Mouse (Mus musculus): ENCODE data around the gene Yars2. TPM values are rescaled to one million over a fixed set of nuclear protein-coding genes. Genes with fewer than 3 reads are reported as not detected.

The Yars2 gene
- polyA plus RNA-seq, 1 experiment from 2014 or later, result 40.2 TPM

DNA sequence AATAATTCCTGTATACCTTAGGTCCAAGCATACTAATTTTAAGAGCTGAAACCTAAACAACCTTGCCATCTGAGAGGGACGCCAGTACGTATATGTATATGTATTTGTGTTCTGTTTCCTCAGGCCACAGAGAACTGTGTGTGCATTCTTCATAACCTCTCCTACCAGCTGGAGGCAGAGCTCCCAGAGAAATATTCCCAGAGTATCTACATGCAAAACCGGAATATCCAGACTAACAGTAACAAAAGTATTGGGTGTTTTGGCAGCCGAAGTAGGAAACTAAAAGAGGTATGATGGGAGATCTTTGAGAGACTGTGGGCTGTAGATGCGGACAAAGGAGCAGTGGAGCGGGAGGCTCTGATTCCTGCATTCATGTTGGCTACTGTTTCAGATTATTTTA is 41.3 kb upstream of the Yars2 start:
- TF ChIP-seq CTCF (IDR thresholded peaks at IDR 0.05; ENCODE audit: low read depth), result no peak
- no peaks in the 10 kb centered on the region for H3K4me1 ChIP-seq (replicated peaks; ENCODE audit: insufficient read depth, low read length)
- no peaks in the 10 kb centered on the region for H3K9me3 ChIP-seq (replicated peaks; ENCODE audit: low read length)
- WGBS, result 79% methylated on average over 6 of the region's 6 CpGs
- ATAC-seq (replicated peaks; ENCODE audit: low FRiP score, low read depth), result no peak
- H3K9ac ChIP-seq (ENCODE audit: low read depth, low read length), result no peak overlapping the region
- H3K27me3 ChIP-seq (ENCODE audit: insufficient read depth, low read length), result no peaks in the 10 kb centered on the region
- H3K4me2 ChIP-seq (ENCODE audit: low read length), result no peak overlapping the region
- H3K36me3 ChIP-seq (ENCODE audit: insufficient read depth, low read length), result no peaks in the 10 kb centered on the region
- DNase-seq (ENCODE audit: low spot score), result no peak
- no peak overlapping the region for H3K4me3 ChIP-seq (replicated peaks; ENCODE audit: low read depth, low read length)
- no peak overlapping the region for H3K27ac ChIP-seq

DNA sequence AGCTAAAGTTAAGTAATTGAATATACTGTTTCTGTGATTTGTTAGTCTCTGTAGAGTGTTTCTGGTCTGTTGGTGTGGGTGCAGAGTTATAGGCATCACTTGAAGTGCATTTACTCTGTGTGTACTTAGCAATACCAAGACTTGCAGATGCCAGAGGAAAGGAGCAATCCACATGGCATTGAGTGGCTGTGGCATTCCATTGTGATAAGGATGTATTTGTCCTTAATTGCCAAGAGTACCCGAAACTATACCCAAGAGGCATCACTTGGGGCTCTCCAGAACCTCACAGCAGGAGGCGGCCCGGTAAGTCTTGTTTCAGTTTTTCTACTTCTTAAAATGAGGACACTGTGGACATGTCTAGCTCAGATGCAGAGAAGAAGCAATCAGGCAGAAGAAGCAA is 40.3 kb upstream of the Yars2 start:
- no peaks in the 10 kb centered on the region for H3K4me1 ChIP-seq (replicated peaks; ENCODE audit: insufficient read depth, low read length)
- no peaks in the 10 kb centered on the region for H3K9me3 ChIP-seq (replicated peaks; ENCODE audit: low read length)
- H3K4me3 ChIP-seq (replicated peaks; ENCODE audit: low read depth, low read length), result no peak overlapping the region
- TF ChIP-seq CTCF (IDR thresholded peaks at IDR 0.05; ENCODE audit: low read depth), result no peak
- no peaks in the 10 kb centered on the region for H3K36me3 ChIP-seq (ENCODE audit: insufficient read depth, low read length)
- no peak overlapping the region for H3K4me2 ChIP-seq (ENCODE audit: low read length)
- no peak for ATAC-seq (replicated peaks; ENCODE audit: low FRiP score, low read depth)
- no peak overlapping the region for H3K9ac ChIP-seq (ENCODE audit: low read depth, low read length)
- DNase-seq (ENCODE audit: low spot score), result no peak
- H3K27me3 ChIP-seq (ENCODE audit: insufficient read depth, low read length), result no peaks in the 10 kb centered on the region
- no peak overlapping the region for H3K27ac ChIP-seq
- WGBS, result 89% methylated on average over 3 of the region's 3 CpGs

DNA sequence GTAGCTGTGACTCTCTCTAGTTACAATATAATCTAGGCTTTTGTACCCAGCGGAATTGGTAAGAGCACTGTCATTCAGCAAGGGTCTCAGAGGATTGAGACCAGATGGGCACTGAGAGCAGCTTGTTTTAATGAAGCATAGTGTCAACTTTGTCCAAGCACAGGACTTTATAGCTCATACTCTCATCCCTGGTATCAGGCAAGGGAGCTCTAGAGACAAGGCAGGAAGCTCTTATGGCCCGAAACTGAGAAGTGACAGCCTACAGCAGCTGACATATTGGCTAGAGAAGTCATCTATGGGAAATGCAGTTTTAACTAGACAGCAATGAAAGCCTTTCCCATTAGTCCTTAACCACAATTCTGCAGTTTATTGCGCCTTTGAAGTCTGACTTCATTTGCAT is 29.8 kb upstream of the Yars2 start:
- H3K27ac ChIP-seq, result no peak overlapping the region
- H3K27me3 ChIP-seq (ENCODE audit: insufficient read depth, low read length), result no peaks in the 10 kb centered on the region
- no peak overlapping the region for H3K9ac ChIP-seq (ENCODE audit: low read depth, low read length)
- no peaks in the 10 kb centered on the region for H3K9me3 ChIP-seq (replicated peaks; ENCODE audit: low read length)
- no peak for TF ChIP-seq CTCF (IDR thresholded peaks at IDR 0.05; ENCODE audit: low read depth)
- H3K4me1 ChIP-seq (replicated peaks; ENCODE audit: insufficient read depth, low read length), result no peaks in the 10 kb centered on the region
- no peak overlapping the region for H3K4me2 ChIP-seq (ENCODE audit: low read length)
- 37% methylated on average over 3 of the region's 3 CpGs for WGBS
- no peak overlapping the region for H3K4me3 ChIP-seq (replicated peaks; ENCODE audit: low read depth, low read length)
- ATAC-seq (replicated peaks; ENCODE audit: low FRiP score, low read depth), result no peak
- DNase-seq (ENCODE audit: low spot score), result no peak
- H3K36me3 ChIP-seq (ENCODE audit: insufficient read depth, low read length), result no peaks in the 10 kb centered on the region

DNA sequence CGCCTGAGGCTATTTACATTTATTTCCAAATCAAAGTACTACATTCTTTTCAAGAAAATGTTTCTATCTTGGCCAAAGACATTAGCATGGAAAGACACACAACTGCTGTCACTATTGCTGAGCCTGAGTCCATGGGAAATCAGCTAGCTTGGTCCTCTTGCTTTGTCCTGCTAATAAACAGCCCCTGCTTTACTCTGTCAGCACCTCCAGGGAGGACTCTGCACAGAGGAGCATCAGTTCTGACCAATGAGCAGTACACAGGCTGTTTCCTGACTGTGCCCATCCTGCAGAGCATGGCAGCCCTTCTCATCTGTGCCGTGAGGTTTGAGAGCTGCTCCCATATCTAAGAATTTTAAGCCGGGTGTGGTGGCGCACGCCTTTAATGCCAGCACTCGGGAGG is 29.0 kb upstream of the Yars2 start:
- Histone ChIP-seq H3K27me3 (ENCODE audit: insufficient read depth, low read length) (no peaks in the 10 kb centered on the region), H3K27ac (no peak overlapping the region), H3K4me1 (replicated peaks; ENCODE audit: insufficient read depth, low read length) (no peaks in the 10 kb centered on the region), H3K9ac (ENCODE audit: low read depth, low read length) (no peak overlapping the region), H3K4me3 (replicated peaks; ENCODE audit: low read depth, low read length) (no peak overlapping the region), H3K36me3 (ENCODE audit: insufficient read depth, low read length) (no peaks in the 10 kb centered on the region), H3K9me3 (replicated peaks; ENCODE audit: low read length) (no peaks in the 10 kb centered on the region), H3K4me2 (ENCODE audit: low read length) (no peak overlapping the region)
- DNase-seq (ENCODE audit: low spot score) (no peak), ATAC-seq (replicated peaks; ENCODE audit: low FRiP score, low read depth) (no peak)
- no peak for TF ChIP-seq CTCF (IDR thresholded peaks at IDR 0.05; ENCODE audit: low read depth)
- 86% methylated on average over 6 of the region's 6 CpGs for WGBS

DNA sequence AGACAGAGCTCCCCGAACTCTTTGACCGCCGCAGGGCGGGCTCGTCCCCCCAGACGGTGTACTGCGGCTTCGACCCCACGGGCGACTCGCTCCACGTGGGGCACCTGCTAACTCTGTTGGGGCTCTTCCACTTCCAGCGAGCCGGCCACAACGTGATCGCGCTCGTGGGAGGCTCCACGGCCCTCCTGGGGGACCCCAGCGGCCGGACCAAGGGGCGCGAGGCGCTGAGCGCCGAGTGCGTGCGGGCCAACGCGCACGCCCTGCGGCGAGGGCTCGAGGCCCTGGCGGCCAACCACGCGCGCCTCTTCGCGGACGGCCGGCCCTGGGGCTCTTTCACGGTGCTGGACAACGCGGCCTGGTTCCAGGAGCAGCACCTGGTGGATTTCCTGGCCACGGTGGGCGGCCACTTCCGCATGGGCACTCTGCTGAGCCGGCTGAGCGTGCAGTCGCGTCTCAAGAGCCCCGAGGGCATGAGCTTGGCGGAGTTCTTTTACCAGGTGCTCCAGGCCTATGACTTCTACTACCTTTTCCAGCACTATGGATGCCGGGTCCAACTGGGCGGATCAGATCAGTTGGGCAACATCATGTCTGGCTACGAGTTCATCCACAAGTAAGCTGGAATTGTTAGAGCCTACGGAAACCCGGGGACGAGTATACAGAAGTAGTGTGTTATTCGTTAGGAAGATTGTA is 518 bp downstream of the Yars2 start:
- Histone ChIP-seq H3K4me2 (ENCODE audit: low read length) (peak overlapping the region; percentile 88), H3K9me3 (replicated peaks; ENCODE audit: low read length) (no peaks in the 10 kb centered on the region), H3K36me3 (ENCODE audit: insufficient read depth, low read length) (0 out of 2 replicates have a peak, but pooled peaks cover 11% of the 10 kb centered on the region), H3K9ac (ENCODE audit: low read depth, low read length) (peak overlapping the region; percentile 88), H3K27ac (peak overlapping the region; percentile 88), H3K4me3 (replicated peaks; ENCODE audit: low read depth, low read length) (peak overlapping the region; percentile 80), H3K27me3 (ENCODE audit: insufficient read depth, low read length) (no peaks in the 10 kb centered on the region), H3K4me1 (replicated peaks; ENCODE audit: insufficient read depth, low read length) (0 out of 2 replicates have a peak, but pooled peaks cover 2% of the 10 kb centered on the region)
- ATAC-seq (replicated peaks; ENCODE audit: low FRiP score, low read depth), result peak; percentile 62
- no peak for TF ChIP-seq CTCF (IDR thresholded peaks at IDR 0.05; ENCODE audit: low read depth)
- peak; percentile 43 for DNase-seq (ENCODE audit: low spot score)
- WGBS, result under 1% methylated on average over 60 of the region's 61 CpGs

DNA sequence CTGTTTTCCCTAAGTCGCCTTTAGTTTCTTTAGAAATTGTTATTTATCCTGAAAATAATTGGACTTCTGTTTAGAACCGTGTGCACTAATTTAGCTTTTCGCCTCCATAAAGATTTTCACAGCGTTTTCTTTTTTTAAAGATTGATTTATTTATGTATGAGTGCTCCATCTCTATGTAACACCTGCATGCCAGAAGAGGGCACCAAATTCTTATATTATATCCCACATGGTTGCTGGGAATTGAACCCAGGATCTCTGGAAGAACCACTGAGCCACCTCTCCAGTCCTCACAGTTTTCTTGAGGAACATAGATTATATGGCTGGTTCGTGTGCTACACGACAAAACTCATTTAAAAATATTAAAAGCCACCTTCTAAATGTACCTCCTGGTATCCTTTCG is 1.1 kb downstream of the Yars2 start:
- Histone ChIP-seq H3K27ac (peak overlapping the region; percentile 88), H3K9me3 (replicated peaks; ENCODE audit: low read length) (no peaks in the 10 kb centered on the region), H3K9ac (ENCODE audit: low read depth, low read length) (peak overlapping the region; percentile 88; the same call in 1 of the 2 replicates), H3K4me2 (ENCODE audit: low read length) (peak overlapping the region; percentile 88), H3K4me1 (replicated peaks; ENCODE audit: insufficient read depth, low read length) (0 out of 2 replicates have a peak, but pooled peaks cover 2% of the 10 kb centered on the region), H3K27me3 (ENCODE audit: insufficient read depth, low read length) (no peaks in the 10 kb centered on the region), H3K4me3 (replicated peaks; ENCODE audit: low read depth, low read length) (peak overlapping the region; percentile 80), H3K36me3 (ENCODE audit: insufficient read depth, low read length) (0 out of 2 replicates have a peak, but pooled peaks cover 11% of the 10 kb centered on the region)
- DNase-seq (ENCODE audit: low spot score), result peak; percentile 50
- TF ChIP-seq CTCF (IDR thresholded peaks at IDR 0.05; ENCODE audit: low read depth), result peak; percentile 50
- 18% methylated on average over 7 of the region's 7 CpGs for WGBS
- ATAC-seq (replicated peaks; ENCODE audit: low FRiP score, low read depth), result no peak
